Mouse (Mus musculus) forebrain, embryonic 14.5 days (tissue): Measurements from ENCODE around the gene Rasgrp2. TPM values are rescaled to one million over a fixed set of nuclear protein-coding genes. Genes with fewer than 3 reads are reported as not detected.
A peak's percentile ranks its signal among the peaks of the same experiment; 100 is the strongest.

Source experiments
- ATAC-seq: fragments of 200-750 bp; cut with Nextera tagmentation; 2 replicates; pipeline ENCODE4 v1.8.0; 2017; ENCODE audit warnings: mild to moderate bottlenecking, moderate library complexity
- DNase-seq: peaks from one replicate; pipeline ENCODE4 v3.0.0-alpha.2; 2015; ENCODE audit warnings: low spot score
- H3K27ac ChIP-seq: fragments of 300-500 bp; sonication (generic); 2 replicates; pipeline ENCODE4 v1.5.1; 2014; ENCODE audit warnings: low read depth, mild to moderate bottlenecking, control low read depth, low read length, moderate library complexity
- H3K27me3 ChIP-seq: fragments of 300-500 bp; sonication (generic); replicated peaks from 2 replicates; pipeline ENCODE4 v1.6.1; 2014; ENCODE audit warnings: low read length, control low read depth, mixed read lengths; ENCODE audit not compliant: control insufficient read depth, insufficient read depth
- H3K36me3 ChIP-seq: fragments of 300-500 bp; sonication (generic); 2 replicates; pipeline ENCODE4 v1.6.1; 2014; ENCODE audit warnings: low read length, control low read depth; ENCODE audit not compliant: control insufficient read depth, insufficient read depth
- H3K4me1 ChIP-seq: fragments of 300-500 bp; sonication (generic); 2 replicates; pipeline ENCODE4 v1.6.1; 2014; ENCODE audit warnings: antibody characterized with exemption, low read length, control low read depth; ENCODE audit not compliant: control insufficient read depth, insufficient read depth
- H3K4me2 ChIP-seq: fragments of 300-500 bp; sonication (generic); 2 replicates; pipeline ENCODE4 v1.6.1; 2014; ENCODE audit warnings: mild to moderate bottlenecking, control low read depth, low read length
- H3K4me3 ChIP-seq: fragments of 300-500 bp; sonication (generic); 2 replicates; pipeline ENCODE4 v1.5.1; 2014; ENCODE audit warnings: low read depth, low read length, control low read depth
- H3K9ac ChIP-seq: fragments of 300-500 bp; sonication (generic); 2 replicates; pipeline ENCODE4 v1.6.1; 2014; ENCODE audit warnings: mild to moderate bottlenecking, low read length, control low read depth, moderate library complexity
- H3K9me3 ChIP-seq: fragments of 300-500 bp; sonication (generic); replicated peaks from 2 replicates; pipeline ENCODE4 v1.6.1; 2016; ENCODE audit warnings: low read length, control low read depth, mixed read lengths; ENCODE audit not compliant: control insufficient read depth
- WGBS: fragments of 180-500 bp; shearing (Covaris S2); extraction: QIAGEN DNeasy Blood & Tissue Kit; methylation state at CpG from one replicate; pipeline ENCODE4 v1.1.7; 2014; 5-methylcytosine and 5-hydroxymethylcytosine counted together
- polyA plus RNA-seq: library from polyadenylated mRNA; unstranded; fragments of >200 nt; fragmentation: Nextera tagmentation; extraction: Ambion mirVana; gene quantifications from 2 replicates; pipeline ENCODE4 v1.2.1, GENCODE M21; 2014

Gene Rasgrp2
- polyA plus RNA-seq, 1 experiment from 2014 or later = 28.6 TPM

DNA sequence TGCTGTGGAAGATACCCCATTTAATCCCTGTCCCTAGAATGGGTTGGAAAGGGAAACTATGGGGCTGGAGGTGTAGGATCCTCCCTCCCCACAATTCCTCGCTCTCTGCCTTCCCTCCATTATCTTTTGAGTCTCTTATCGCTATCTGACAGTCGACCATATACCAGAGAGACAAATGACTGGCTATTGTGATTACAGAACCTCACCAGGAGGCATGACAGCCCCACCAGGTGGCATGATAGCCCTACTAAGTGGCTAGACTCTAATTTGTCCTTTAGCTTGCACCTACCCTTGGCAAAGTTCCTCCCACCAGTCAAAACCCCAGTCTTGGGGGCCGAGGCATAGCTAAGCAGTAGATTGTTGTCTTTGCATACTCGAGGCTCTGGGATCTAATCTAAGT, 49.6 kb downstream of the Rasgrp2 start:
- H3K4me2 ChIP-seq = no peak overlapping the region
- H3K9ac ChIP-seq = no peak overlapping the region
- DNase-seq = no peak
- H3K27me3 ChIP-seq = no peaks in the 10 kb centered on the region
- no peaks in the 10 kb centered on the region for H3K36me3 ChIP-seq
- H3K4me3 ChIP-seq = no peak overlapping the region
- 44% methylated on average over 5 of the region's 5 CpGs for WGBS
- peaks cover 62% of the 10 kb centered on the region for H3K4me1 ChIP-seq
- H3K9me3 ChIP-seq = no peaks in the 10 kb centered on the region
- ATAC-seq = no peak
- 0 out of 2 replicates have a peak overlapping the region, but pooled peaks have one; percentile 9 for H3K27ac ChIP-seq

GRCm38 (mm10) chr19:6449841-6450240, 50.7 kb downstream of the Rasgrp2 start:
- Histone ChIP-seq H3K9me3 (no peaks in the 10 kb centered on the region), H3K4me3 (no peak overlapping the region), H3K4me2 (no peak overlapping the region), H3K36me3 (0 out of 2 replicates have a peak, but pooled peaks cover 2% of the 10 kb centered on the region), H3K9ac (no peak overlapping the region), H3K27me3 (no peaks in the 10 kb centered on the region), H3K27ac (no peak overlapping the region), H3K4me1 (peaks cover 62% of the 10 kb centered on the region)
- no peak for DNase-seq
- WGBS = 84% methylated on average over 7 of the region's 7 CpGs
- ATAC-seq = no peak

GRCm38 (mm10) chr19:6452030-6452494, 52.9 kb downstream of the Rasgrp2 start:
- H3K36me3 ChIP-seq = 0 out of 2 replicates have a peak, but pooled peaks cover 5% of the 10 kb centered on the region
- peak; percentile 84 for ATAC-seq
- H3K9ac ChIP-seq = no peak overlapping the region
- peak; percentile 93 for DNase-seq
- no peaks in the 10 kb centered on the region for H3K9me3 ChIP-seq
- WGBS = 23% methylated on average over 6 of the region's 6 CpGs
- H3K27me3 ChIP-seq = no peaks in the 10 kb centered on the region
- H3K27ac ChIP-seq = peak overlapping the region; percentile 61
- no peak overlapping the region for H3K4me3 ChIP-seq
- H3K4me1 ChIP-seq = peaks cover 40% of the 10 kb centered on the region
- no peak overlapping the region for H3K4me2 ChIP-seq

GRCm38 (mm10) chr19:6452672-6453310, 53.7 kb downstream of the Rasgrp2 start:
- Histone ChIP-seq H3K4me3 (no peak overlapping the region), H3K4me2 (no peak overlapping the region), H3K9me3 (no peaks in the 10 kb centered on the region), H3K4me1 (peaks cover 33% of the 10 kb centered on the region), H3K36me3 (peaks cover 5% of the 10 kb centered on the region; the same call in 1 of the 2 replicates), H3K9ac (0 out of 2 replicates have a peak overlapping the region, but pooled peaks have one; percentile 35), H3K27ac (peak overlapping the region; percentile 72), H3K27me3 (no peaks in the 10 kb centered on the region)
- WGBS = 46% methylated on average over 9 of the region's 9 CpGs
- ATAC-seq = no peak
- peak; percentile 61 for DNase-seq

GRCm38 (mm10) chr19:6453349-6453748, 54.2 kb downstream of the Rasgrp2 start:
- Histone ChIP-seq H3K27ac (peak overlapping the region; percentile 72), H3K36me3 (peaks cover 10% of the 10 kb centered on the region), H3K9me3 (no peaks in the 10 kb centered on the region), H3K27me3 (no peaks in the 10 kb centered on the region), H3K9ac (0 out of 2 replicates have a peak overlapping the region, but pooled peaks have one; percentile 40), H3K4me2 (no peak overlapping the region), H3K4me3 (no peak overlapping the region), H3K4me1 (peaks cover 29% of the 10 kb centered on the region)
- 73% methylated on average over 8 of the region's 8 CpGs for WGBS
- ATAC-seq (no peak), DNase-seq (peak; percentile 20)

- Histone ChIP-seq H3K27ac (peak overlapping the region; percentile 63), H3K36me3 (peaks cover 12% of the 10 kb centered on the region), H3K4me2 (no peak overlapping the region), H3K4me1 (peaks cover 24% of the 10 kb centered on the region), H3K27me3 (no peaks in the 10 kb centered on the region), H3K9ac (no peak overlapping the region), H3K4me3 (no peak overlapping the region), H3K9me3 (no peaks in the 10 kb centered on the region)
- DNase-seq (no peak), ATAC-seq (no peak)
- 63% methylated on average over 10 of the region's 10 CpGs for WGBS
Measured at GRCm38 (mm10) chr19:6454041-6454720, 55.0 kb downstream of the Rasgrp2 start.

DNA sequence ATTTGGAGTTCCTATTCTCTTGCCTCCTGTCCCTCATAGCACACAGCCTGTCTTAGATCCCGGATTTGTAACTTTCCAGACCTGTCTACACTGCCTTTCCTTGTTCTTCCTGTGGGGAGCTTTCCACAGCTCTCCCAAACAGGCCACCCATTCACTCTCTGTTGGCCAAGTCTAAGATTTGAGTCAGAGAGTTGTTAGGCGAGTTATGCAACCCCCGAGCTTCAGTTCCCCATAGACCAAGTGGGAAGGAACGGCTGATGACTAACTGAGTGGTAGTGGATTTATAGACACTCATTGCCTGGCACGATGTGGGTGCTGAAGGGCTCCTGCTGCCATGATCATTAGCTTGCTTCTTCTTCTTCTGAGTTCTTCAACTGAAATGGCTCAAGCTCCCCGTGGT, 60.4 kb downstream of the Rasgrp2 start:
- no peaks in the 10 kb centered on the region for H3K27me3 ChIP-seq
- 93% methylated on average over 6 of the region's 6 CpGs for WGBS
- no peak overlapping the region for H3K4me2 ChIP-seq
- no peaks in the 10 kb centered on the region for H3K9me3 ChIP-seq
- H3K27ac ChIP-seq = no peak overlapping the region
- DNase-seq (no peak), ATAC-seq (no peak)
- H3K4me3 ChIP-seq = no peak overlapping the region
- peaks cover 5% of the 10 kb centered on the region for H3K4me1 ChIP-seq
- peaks cover 22% of the 10 kb centered on the region for H3K36me3 ChIP-seq
- H3K9ac ChIP-seq = no peak overlapping the region

GRCm38 (mm10) chr19:6462841-6463240, 63.7 kb downstream of the Rasgrp2 start:
- 49% methylated on average over 6 of the region's 6 CpGs for WGBS
- H3K4me3 ChIP-seq = no peak overlapping the region
- H3K27me3 ChIP-seq = no peaks in the 10 kb centered on the region
- DNase-seq = no peak
- H3K9ac ChIP-seq = no peak overlapping the region
- H3K36me3 ChIP-seq = peaks cover 17% of the 10 kb centered on the region
- no peaks in the 10 kb centered on the region; the same call in 1 of the 2 replicates for H3K9me3 ChIP-seq
- no peak for ATAC-seq
- H3K27ac ChIP-seq = no peak overlapping the region
- no peak overlapping the region for H3K4me2 ChIP-seq
- H3K4me1 ChIP-seq = peaks cover 10% of the 10 kb centered on the region
